Mouse (Mus musculus) liver (tissue): ENCODE data around the gene Safb2.
"Not testable (repeated sequence)": the region's sequence is repeated elsewhere in the genome, so short reads cannot be mapped to it uniquely, and the experiment has no call there.

Experiments
- DNase-seq: peaks from one replicate; pipeline ENCODE4 v3.0.0-alpha.2; 2020; ENCODE audit warnings: mixed read lengths

Gene Safb2

GRCm38 (mm10) chr17:56584257-56585130, at the start of gene Safb2, which contains the start of gene Safb:
Gene Safb2, minus strand, starts transcription at chr17:56584585.
Gene Safb, plus strand, starts transcription at chr17:56584825.
- DNase-seq = peak; percentile 98

GRCm38 (mm10) chr17:56634023-56634422, 49.6 kb upstream of the Safb2 start:
- DNase-seq = no peak

- no peak for DNase-seq
Observed at GRCm38 (mm10) chr17:56631807-56632206, 47.4 kb upstream of the Safb2 start.

- DNase-seq = not testable (repeated sequence)
Observed at GRCm38 (mm10) chr17:56629800-56630781, 45.7 kb upstream of the Safb2 start.

GRCm38 (mm10) chr17:56627530-56628277, 43.3 kb upstream of the Safb2 start, which contains the start of gene Catsperd:
Gene Catsperd, plus strand, starts transcription at chr17:56628143.
- no peak for DNase-seq

GRCm38 (mm10) chr17:56626754-56627470, 42.5 kb upstream of the Safb2 start, which contains the start of gene Lonp1:
Gene Lonp1, minus strand, starts transcription at chr17:56626887.
- DNase-seq = peak; percentile 99

GRCm38 (mm10) chr17:56626260-56626659, 41.9 kb upstream of the Safb2 start:
- peak; percentile 31 for DNase-seq

- no peak for DNase-seq
Observed at GRCm38 (mm10) chr17:56625495-56625894, 41.1 kb upstream of the Safb2 start.

GRCm38 (mm10) chr17:56617628-56618027, 33.2 kb upstream of the Safb2 start:
- DNase-seq = no peak

- DNase-seq = no peak
Observed at GRCm38 (mm10) chr17:56616725-56617124, 32.3 kb upstream of the Safb2 start.

GRCm38 (mm10) chr17:56615792-56616191, 31.4 kb upstream of the Safb2 start:
- DNase-seq = no peak

GRCm38 (mm10) chr17:56615136-56615784, 30.9 kb upstream of the Safb2 start:
- DNase-seq = peak; percentile 21

GRCm38 (mm10) chr17:56614391-56615135, 30.2 kb upstream of the Safb2 start:
- DNase-seq = peak; percentile 29

GRCm38 (mm10) chr17:56613893-56614292, 29.5 kb upstream of the Safb2 start:
- DNase-seq = peak; percentile 41

GRCm38 (mm10) chr17:56613236-56613844, 29.0 kb upstream of the Safb2 start, which contains the start of gene Rpl36:
Gene Rpl36, plus strand, starts transcription at chr17:56613416.
- peak; percentile 95 for DNase-seq

- not testable (repeated sequence) for DNase-seq
Observed at GRCm38 (mm10) chr17:56612565-56612939, 28.2 kb upstream of the Safb2 start.

- DNase-seq = peak; percentile 89
Observed at GRCm38 (mm10) chr17:56611861-56612564, 27.6 kb upstream of the Safb2 start.

GRCm38 (mm10) chr17:56611323-56611722, 26.9 kb upstream of the Safb2 start:
- DNase-seq = no peak
